Mouse (Mus musculus): ENCODE results near the gene Baiap2l1. TPM values are rescaled to one million over a fixed set of nuclear protein-coding genes. Genes with fewer than 3 reads are reported as not detected.

Baiap2l1 gene
- 3.2 and 3.3 TPM in 2 replicates for polyA plus RNA-seq (2014; fragmentation: Nextera tagmentation; extraction: Ambion mirVana)

GRCm38 (mm10) chr5:144357881-144358591 is at the start of gene Baiap2l1:
TSS of gene Baiap2l1 (minus strand) at chr5:144358112.
- peak; percentile 96 for ATAC-seq (ENCODE audit: low FRiP score)
- Histone ChIP-seq H3K27ac (ENCODE audit: low read depth, low read length) (no peak within 1 kb of the TSS), H3K4me1 (replicated peaks; ENCODE audit: control insufficient read depth, insufficient read depth, low read length) (0 out of 2 replicates have a peak, but pooled peaks cover 5% of the 10 kb centered on the region), H3K9me3 (ENCODE audit: control insufficient read depth, low read length) (no peaks in the 10 kb centered on the region), H3K9ac (ENCODE audit: low read depth, low read length) (0 out of 2 replicates have a peak within 1 kb of the TSS, but pooled peaks have one; percentile 19), H3K27me3 (ENCODE audit: control insufficient read depth, insufficient read depth, low read length) (peaks cover 15% of the 10 kb centered on the region), H3K36me3 (ENCODE audit: control insufficient read depth, insufficient read depth, low read length) (no peaks in the 10 kb centered on the region), H3K4me2 (replicated peaks; ENCODE audit: low read depth, low read length) (peak within 1 kb of the TSS; percentile 69), H3K4me3 (ENCODE audit: low read depth, low read length) (peak within 1 kb of the TSS; percentile 53)
- 0% methylated on average over 53 of the region's 60 CpGs for WGBS
- DNase-seq (ENCODE audit: low spot score): peak; percentile 87

DNA sequence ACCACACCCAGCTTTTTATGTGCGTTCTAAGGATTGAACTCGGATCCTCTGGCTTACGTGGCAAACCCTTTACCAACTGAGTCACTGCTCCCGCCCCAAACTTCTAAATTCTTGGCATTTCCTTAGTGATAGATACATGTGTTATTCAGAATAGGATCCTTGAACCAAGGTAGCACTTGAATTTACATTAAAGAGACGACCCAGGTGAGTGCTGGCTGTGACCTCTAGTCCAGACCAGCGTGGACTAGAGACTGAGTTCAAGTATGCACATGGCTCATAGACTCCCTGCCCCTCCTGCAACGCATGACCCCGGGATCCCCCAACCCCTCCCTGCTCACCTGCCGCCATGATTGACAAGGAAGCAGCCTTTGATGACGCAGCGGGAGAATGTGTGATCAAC is 48.3 kb upstream of the Baiap2l1 start:
- no peaks in the 10 kb centered on the region for H3K9me3 ChIP-seq (ENCODE audit: control insufficient read depth, low read length)
- H3K36me3 ChIP-seq (ENCODE audit: control insufficient read depth, insufficient read depth, low read length): no peaks in the 10 kb centered on the region
- 88% methylated on average over 11 of the region's 11 CpGs for WGBS
- no peak overlapping the region for H3K27ac ChIP-seq (ENCODE audit: low read depth, low read length)
- no peak overlapping the region for H3K9ac ChIP-seq (ENCODE audit: low read depth, low read length)
- H3K4me2 ChIP-seq (replicated peaks; ENCODE audit: low read depth, low read length): no peak overlapping the region
- H3K4me1 ChIP-seq (replicated peaks; ENCODE audit: control insufficient read depth, insufficient read depth, low read length): no peaks in the 10 kb centered on the region
- no peak overlapping the region for H3K4me3 ChIP-seq (ENCODE audit: low read depth, low read length)
- ATAC-seq (ENCODE audit: low FRiP score): no peak
- no peaks in the 10 kb centered on the region for H3K27me3 ChIP-seq (ENCODE audit: control insufficient read depth, insufficient read depth, low read length)
- DNase-seq (ENCODE audit: low spot score): no peak

- 37% methylated on average over 5 of the region's 5 CpGs for WGBS
- H3K9ac ChIP-seq (ENCODE audit: low read depth, low read length): no peak overlapping the region
- H3K4me2 ChIP-seq (replicated peaks; ENCODE audit: low read depth, low read length): no peak overlapping the region
- H3K4me3 ChIP-seq (ENCODE audit: low read depth, low read length): no peak overlapping the region
- ATAC-seq (ENCODE audit: low FRiP score) (no peak), DNase-seq (ENCODE audit: low spot score) (peak; percentile 10)
- no peaks in the 10 kb centered on the region for H3K27me3 ChIP-seq (ENCODE audit: control insufficient read depth, insufficient read depth, low read length)
- H3K9me3 ChIP-seq (ENCODE audit: control insufficient read depth, low read length): no peaks in the 10 kb centered on the region
- no peaks in the 10 kb centered on the region for H3K4me1 ChIP-seq (replicated peaks; ENCODE audit: control insufficient read depth, insufficient read depth, low read length)
- H3K27ac ChIP-seq (ENCODE audit: low read depth, low read length): no peak overlapping the region
- no peaks in the 10 kb centered on the region for H3K36me3 ChIP-seq (ENCODE audit: control insufficient read depth, insufficient read depth, low read length)
Observed at GRCm38 (mm10) chr5:144400821-144401220, 42.9 kb upstream of the Baiap2l1 start.

GRCm38 (mm10) chr5:144397566-144397965 is 39.7 kb upstream of the Baiap2l1 start:
- Histone ChIP-seq H3K27ac (ENCODE audit: low read depth, low read length) (no peak overlapping the region), H3K9ac (ENCODE audit: low read depth, low read length) (no peak overlapping the region), H3K27me3 (ENCODE audit: control insufficient read depth, insufficient read depth, low read length) (no peaks in the 10 kb centered on the region), H3K4me2 (replicated peaks; ENCODE audit: low read depth, low read length) (no peak overlapping the region), H3K9me3 (ENCODE audit: control insufficient read depth, low read length) (no peaks in the 10 kb centered on the region), H3K36me3 (ENCODE audit: control insufficient read depth, insufficient read depth, low read length) (no peaks in the 10 kb centered on the region), H3K4me3 (ENCODE audit: low read depth, low read length) (no peak overlapping the region), H3K4me1 (replicated peaks; ENCODE audit: control insufficient read depth, insufficient read depth, low read length) (no peaks in the 10 kb centered on the region)
- 51% methylated on average over 5 of the region's 9 CpGs for WGBS
- DNase-seq (ENCODE audit: low spot score): no peak
- ATAC-seq (ENCODE audit: low FRiP score): no peak

DNA sequence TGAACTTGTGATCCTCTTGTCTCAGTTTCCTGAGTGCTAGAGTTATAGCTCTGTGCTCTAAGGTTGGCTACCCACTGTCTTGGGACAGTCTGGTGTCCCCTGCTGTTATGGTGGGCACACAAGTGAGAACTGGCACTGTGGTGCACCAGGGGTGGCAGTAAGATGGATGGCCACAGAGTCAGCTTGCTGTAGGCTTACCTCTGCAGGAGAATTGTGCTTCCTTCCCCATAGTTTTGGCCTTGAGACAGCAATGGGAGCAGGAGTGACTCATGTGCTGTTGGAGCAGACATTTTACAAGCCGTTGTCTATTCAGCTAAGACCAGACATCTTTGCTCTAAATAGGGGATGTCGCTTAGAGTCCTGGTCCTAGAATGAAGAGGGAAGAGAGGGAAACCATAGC is 36.2 kb upstream of the Baiap2l1 start:
- H3K36me3 ChIP-seq (ENCODE audit: control insufficient read depth, insufficient read depth, low read length): no peaks in the 10 kb centered on the region
- H3K9me3 ChIP-seq (ENCODE audit: control insufficient read depth, low read length): no peaks in the 10 kb centered on the region
- ATAC-seq (ENCODE audit: low FRiP score) (no peak), DNase-seq (ENCODE audit: low spot score) (no peak)
- 91% methylated on average over 2 of the region's 2 CpGs for WGBS
- no peak overlapping the region for H3K4me3 ChIP-seq (ENCODE audit: low read depth, low read length)
- no peaks in the 10 kb centered on the region for H3K4me1 ChIP-seq (replicated peaks; ENCODE audit: control insufficient read depth, insufficient read depth, low read length)
- no peaks in the 10 kb centered on the region for H3K27me3 ChIP-seq (ENCODE audit: control insufficient read depth, insufficient read depth, low read length)
- H3K9ac ChIP-seq (ENCODE audit: low read depth, low read length): no peak overlapping the region
- H3K4me2 ChIP-seq (replicated peaks; ENCODE audit: low read depth, low read length): no peak overlapping the region
- no peak overlapping the region for H3K27ac ChIP-seq (ENCODE audit: low read depth, low read length)

- no peak overlapping the region for H3K27ac ChIP-seq (ENCODE audit: low read depth, low read length)
- H3K9me3 ChIP-seq (ENCODE audit: control insufficient read depth, low read length): no peaks in the 10 kb centered on the region
- 14% methylated on average over 6 of the region's 6 CpGs for WGBS
- DNase-seq (ENCODE audit: low spot score): peak; percentile 81
- H3K27me3 ChIP-seq (ENCODE audit: control insufficient read depth, insufficient read depth, low read length): no peaks in the 10 kb centered on the region
- ATAC-seq (ENCODE audit: low FRiP score): no peak
- no peak overlapping the region for H3K9ac ChIP-seq (ENCODE audit: low read depth, low read length)
- H3K4me1 ChIP-seq (replicated peaks; ENCODE audit: control insufficient read depth, insufficient read depth, low read length): no peaks in the 10 kb centered on the region
- no peaks in the 10 kb centered on the region for H3K36me3 ChIP-seq (ENCODE audit: control insufficient read depth, insufficient read depth, low read length)
- H3K4me2 ChIP-seq (replicated peaks; ENCODE audit: low read depth, low read length): no peak overlapping the region
- H3K4me3 ChIP-seq (ENCODE audit: low read depth, low read length): no peak overlapping the region
Observed at GRCm38 (mm10) chr5:144387851-144388250, 29.9 kb upstream of the Baiap2l1 start.

- no peak overlapping the region for H3K9ac ChIP-seq (ENCODE audit: low read depth, low read length)
Observed at GRCm38 (mm10) chr5:144383936-144384335, 26.0 kb upstream of the Baiap2l1 start.

GRCm38 (mm10) chr5:144381782-144382181 is 23.9 kb upstream of the Baiap2l1 start:
- WGBS: 85% methylated on average over 3 of the region's 3 CpGs

More at GRCm38 (mm10) chr5:144383936-144384335, 26.0 kb upstream of the Baiap2l1 start:
- Histone ChIP-seq H3K36me3 (ENCODE audit: control insufficient read depth, insufficient read depth, low read length) (no peaks in the 10 kb centered on the region), H3K4me3 (ENCODE audit: low read depth, low read length) (no peak overlapping the region), H3K9me3 (ENCODE audit: control insufficient read depth, low read length) (no peaks in the 10 kb centered on the region), H3K27me3 (ENCODE audit: control insufficient read depth, insufficient read depth, low read length) (no peaks in the 10 kb centered on the region), H3K4me2 (replicated peaks; ENCODE audit: low read depth, low read length) (no peak overlapping the region), H3K27ac (ENCODE audit: low read depth, low read length) (no peak overlapping the region), H3K4me1 (replicated peaks; ENCODE audit: control insufficient read depth, insufficient read depth, low read length) (no peaks in the 10 kb centered on the region)
- DNase-seq (ENCODE audit: low spot score): no peak
- no peak for ATAC-seq (ENCODE audit: low FRiP score)
- 73% methylated on average over 3 of the region's 3 CpGs for WGBS

GRCm38 (mm10) chr5:144380689-144381088 is 22.8 kb upstream of the Baiap2l1 start:
- no peak overlapping the region for H3K9ac ChIP-seq (ENCODE audit: low read depth, low read length)
- no peaks in the 10 kb centered on the region for H3K36me3 ChIP-seq (ENCODE audit: control insufficient read depth, insufficient read depth, low read length)
- H3K9me3 ChIP-seq (ENCODE audit: control insufficient read depth, low read length): no peaks in the 10 kb centered on the region
- no peak overlapping the region for H3K4me2 ChIP-seq (replicated peaks; ENCODE audit: low read depth, low read length)
- H3K4me1 ChIP-seq (replicated peaks; ENCODE audit: control insufficient read depth, insufficient read depth, low read length): no peaks in the 10 kb centered on the region
- H3K27me3 ChIP-seq (ENCODE audit: control insufficient read depth, insufficient read depth, low read length): no peaks in the 10 kb centered on the region
- ATAC-seq (ENCODE audit: low FRiP score) (no peak), DNase-seq (ENCODE audit: low spot score) (no peak)
- 89% methylated on average over 7 of the region's 7 CpGs for whole genome bisulfite sequencing
- no peak overlapping the region for H3K27ac ChIP-seq (ENCODE audit: low read depth, low read length)
- no peak overlapping the region for H3K4me3 ChIP-seq (ENCODE audit: low read depth, low read length)

More at GRCm38 (mm10) chr5:144381782-144382181, 23.9 kb upstream of the Baiap2l1 start:
- Histone ChIP-seq H3K36me3 (ENCODE audit: control insufficient read depth, insufficient read depth, low read length) (no peaks in the 10 kb centered on the region), H3K4me1 (replicated peaks; ENCODE audit: control insufficient read depth, insufficient read depth, low read length) (no peaks in the 10 kb centered on the region), H3K9ac (ENCODE audit: low read depth, low read length) (no peak overlapping the region), H3K4me3 (ENCODE audit: low read depth, low read length) (no peak overlapping the region), H3K9me3 (ENCODE audit: control insufficient read depth, low read length) (no peaks in the 10 kb centered on the region), H3K27ac (ENCODE audit: low read depth, low read length) (no peak overlapping the region), H3K4me2 (replicated peaks; ENCODE audit: low read depth, low read length) (no peak overlapping the region), H3K27me3 (ENCODE audit: control insufficient read depth, insufficient read depth, low read length) (no peaks in the 10 kb centered on the region)
- DNase-seq (ENCODE audit: low spot score) (no peak), ATAC-seq (ENCODE audit: low FRiP score) (no peak)

Data from hindbrain, embryonic 11.5 days (tissue).